Mouse (Mus musculus): ENCODE data around the gene Eps8.

Gene Eps8

DNA sequence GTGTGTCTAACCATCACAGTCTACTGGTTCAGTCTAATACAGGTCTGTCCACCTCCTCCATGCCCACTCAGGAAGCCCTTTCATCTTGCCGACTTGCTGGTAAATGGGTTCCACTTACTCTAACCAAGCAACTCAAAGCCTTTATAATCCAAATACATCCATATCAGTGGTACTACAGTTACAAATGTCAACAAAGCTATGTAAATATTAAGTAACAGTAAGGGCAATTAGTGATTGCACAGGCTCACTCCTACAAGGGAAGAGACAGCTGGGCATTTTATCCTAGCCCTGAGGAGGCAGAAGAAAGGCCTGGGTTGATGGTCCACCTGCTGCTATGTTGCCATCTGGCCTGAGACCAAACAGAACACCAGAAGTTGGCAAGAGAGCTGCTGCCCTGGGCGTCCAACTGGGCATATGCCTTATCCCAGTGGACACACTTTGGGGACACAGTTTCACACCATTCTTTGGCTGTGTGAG is 42.6 kb downstream of the Eps8 start:
- DNase-seq (ENCODE audit: low spot score): peak; percentile 35

GRCm38 (mm10) chr6:137608160-137608930 is 46.3 kb downstream of the Eps8 start:
- DNase-seq (ENCODE audit: low spot score): no peak

DNA sequence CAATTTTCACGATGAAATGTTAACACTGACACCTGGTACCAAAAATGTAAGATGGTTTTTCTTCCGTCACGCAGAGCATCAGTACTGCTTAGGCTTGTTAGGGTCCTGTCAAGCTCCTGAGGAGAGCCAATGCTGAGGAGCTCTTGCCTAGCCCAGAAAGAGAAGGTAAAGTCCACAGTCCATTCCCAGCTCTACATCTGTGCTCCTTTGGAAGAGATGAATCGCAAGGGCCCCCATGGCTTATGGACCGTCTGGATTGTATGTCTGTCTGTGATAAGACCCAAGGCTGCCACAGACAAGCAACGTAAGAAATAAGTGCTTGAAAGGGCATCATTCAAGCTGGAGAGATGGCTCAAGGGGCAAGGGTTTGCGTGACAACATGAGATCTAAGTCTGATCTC is 48.1 kb downstream of the Eps8 start:
- no peak for DNase-seq (ENCODE audit: low spot score)

GRCm38 (mm10) chr6:137604417-137605248 is 50.0 kb downstream of the Eps8 start:
- no peak for DNase-seq (ENCODE audit: low spot score)

- no peak for DNase-seq (ENCODE audit: low spot score)
Measured at GRCm38 (mm10) chr6:137598306-137598705, 56.4 kb downstream of the Eps8 start.

- DNase-seq (ENCODE audit: low spot score): no peak
Measured at GRCm38 (mm10) chr6:137597442-137598058, 57.1 kb downstream of the Eps8 start.

GRCm38 (mm10) chr6:137592582-137592981 is 62.1 kb downstream of the Eps8 start:
- no peak for DNase-seq (ENCODE audit: low spot score)

DNA sequence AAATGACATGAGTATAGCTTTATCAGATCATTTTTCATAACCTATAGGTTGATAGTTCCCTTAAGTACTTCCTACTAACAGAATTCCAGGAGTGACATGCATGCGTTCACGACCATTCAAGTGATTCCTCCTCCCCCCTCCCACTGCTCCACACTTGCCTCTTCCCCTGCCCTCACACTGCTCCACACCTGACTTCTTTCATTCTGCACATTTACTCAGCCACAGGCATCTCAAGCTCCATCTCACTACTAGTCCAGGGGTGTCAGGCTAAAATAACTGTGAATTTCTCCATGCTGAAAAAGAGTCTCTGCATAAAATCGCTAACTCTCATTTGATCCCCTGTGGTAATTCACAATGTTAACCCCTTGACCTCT is 65.4 kb downstream of the Eps8 start:
- no peak for DNase-seq (ENCODE audit: low spot score)

GRCm38 (mm10) chr6:137588481-137589244 is 66.0 kb downstream of the Eps8 start:
- no peak for DNase-seq (ENCODE audit: low spot score)

DNA sequence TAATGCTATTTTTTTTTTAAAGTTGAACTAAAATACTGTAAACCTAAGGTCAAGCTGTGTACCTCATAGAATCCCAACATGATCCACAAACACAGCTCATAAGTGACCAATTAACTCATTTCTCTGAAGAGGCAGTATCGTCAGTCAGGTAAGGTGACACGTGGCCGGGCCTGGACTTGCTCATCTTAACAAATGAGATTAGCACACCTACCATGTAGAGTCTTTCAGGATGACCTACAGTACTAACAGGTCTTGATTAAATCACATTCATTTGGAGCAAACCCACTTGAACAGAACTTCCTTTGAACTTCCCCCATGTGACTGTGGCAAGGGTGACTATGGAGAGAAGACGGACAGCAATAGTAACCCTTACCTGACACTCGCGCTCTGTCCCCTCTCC is 66.8 kb downstream of the Eps8 start:
- DNase-seq (ENCODE audit: low spot score): no peak

- DNase-seq (ENCODE audit: low spot score): peak; percentile 50
Measured at GRCm38 (mm10) chr6:137585229-137585628, 69.4 kb downstream of the Eps8 start.

DNA sequence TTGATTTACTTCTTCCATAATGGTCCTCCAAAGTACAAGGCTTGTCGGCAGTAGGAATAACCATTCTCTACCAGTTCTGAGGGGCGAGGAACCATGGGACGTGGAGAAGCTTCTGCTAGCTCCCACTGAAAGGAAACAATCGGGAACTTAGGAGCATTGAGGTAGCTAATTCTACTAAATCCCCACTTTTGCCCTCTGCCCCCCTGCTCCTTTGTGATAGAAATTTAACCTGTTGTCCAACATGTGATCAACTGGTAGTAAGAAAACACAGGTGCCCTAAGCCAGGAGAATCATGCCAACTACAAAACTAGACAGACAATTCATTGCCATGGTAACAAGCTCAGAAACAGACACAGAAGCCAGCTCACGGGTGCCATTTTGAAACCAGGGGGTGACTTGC is 71.6 kb downstream of the Eps8 start:
- DNase-seq (ENCODE audit: low spot score): no peak

GRCm38 (mm10) chr6:137582207-137582889 is 72.3 kb downstream of the Eps8 start:
- DNase-seq (ENCODE audit: low spot score): peak; percentile 43

DNA sequence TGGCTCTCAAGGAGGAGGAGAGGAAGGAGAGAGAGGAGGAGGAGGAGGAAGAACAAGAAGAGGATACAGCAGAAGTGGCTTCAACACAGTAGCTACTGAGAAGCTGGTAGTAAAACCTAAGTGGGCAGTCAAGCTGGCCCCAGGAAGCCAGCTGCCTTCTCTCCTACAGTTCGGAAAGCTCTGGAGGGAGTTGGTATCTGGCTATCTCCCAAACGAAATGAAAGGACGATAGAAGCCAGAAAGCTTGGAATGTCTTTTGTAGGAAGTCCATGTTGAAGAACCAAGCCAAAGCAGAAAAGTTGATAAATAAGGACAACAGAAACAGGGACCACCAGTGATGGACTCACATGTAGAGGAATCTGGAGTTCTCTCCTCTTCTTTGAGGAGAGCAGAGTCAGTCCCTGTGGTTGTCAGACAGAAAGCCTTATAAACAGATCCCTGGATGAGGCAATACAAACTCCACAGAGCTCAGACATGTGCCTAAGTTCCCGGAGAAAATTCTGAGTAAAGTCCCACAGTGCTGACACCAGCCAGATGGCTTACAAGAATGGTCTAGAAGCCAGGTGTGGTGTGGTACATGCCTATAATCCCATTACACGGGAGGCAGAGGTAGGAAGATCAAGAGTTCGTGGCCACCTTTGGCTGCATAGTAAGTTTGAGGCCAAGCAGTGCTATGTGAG is 73.2 kb downstream of the Eps8 start:
- peak; percentile 43 for DNase-seq (ENCODE audit: low spot score)

DNA sequence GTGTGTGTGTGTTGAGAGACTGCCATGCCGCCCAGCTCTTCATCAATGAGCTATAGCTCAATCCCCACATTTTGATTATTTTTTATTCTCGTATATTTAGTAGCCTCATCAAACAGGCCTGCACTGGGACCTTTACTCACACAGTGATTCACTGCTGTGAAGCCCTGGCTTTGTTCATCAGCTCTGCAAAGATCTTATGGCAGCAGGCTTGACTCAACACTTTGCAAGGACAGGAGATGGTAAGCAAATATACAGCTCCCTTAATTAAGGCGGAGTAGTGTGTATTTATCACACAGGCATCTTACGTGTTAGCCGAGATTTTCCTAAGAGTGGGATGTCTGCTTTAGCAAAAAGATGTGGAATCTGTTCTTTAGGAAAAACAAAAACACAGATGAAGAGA is 74.2 kb downstream of the Eps8 start:
- no peak for DNase-seq (ENCODE audit: low spot score)

GRCm38 (mm10) chr6:137576670-137577371 is 77.9 kb downstream of the Eps8 start:
- no peak for DNase-seq (ENCODE audit: low spot score)

- DNase-seq (ENCODE audit: low spot score): no peak
Measured at GRCm38 (mm10) chr6:137576091-137576490, 78.6 kb downstream of the Eps8 start.

DNA sequence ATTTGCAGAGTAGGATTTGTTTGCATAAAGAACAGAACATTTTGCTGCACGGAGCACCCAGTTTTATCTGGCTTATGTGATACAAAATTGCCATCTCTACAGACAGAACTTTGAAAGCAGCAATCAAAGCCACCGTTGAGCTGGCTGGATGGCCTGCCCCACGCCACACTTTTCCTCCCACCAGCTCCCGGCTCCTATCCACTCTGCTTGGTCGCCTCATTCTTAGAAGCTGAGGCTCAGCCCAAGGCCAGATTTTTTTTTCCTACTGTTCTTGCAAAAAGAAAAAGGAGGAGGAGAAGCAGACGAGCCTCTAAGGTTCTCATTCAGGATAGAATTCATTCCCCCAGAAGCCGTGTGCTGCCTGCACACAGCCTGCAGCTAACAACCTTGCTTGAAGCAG is 80.8 kb downstream of the Eps8 start:
- no peak for DNase-seq (ENCODE audit: low spot score)

- DNase-seq (ENCODE audit: low spot score): no peak
Measured at GRCm38 (mm10) chr6:137570718-137571131, 84.0 kb downstream of the Eps8 start.

DNA sequence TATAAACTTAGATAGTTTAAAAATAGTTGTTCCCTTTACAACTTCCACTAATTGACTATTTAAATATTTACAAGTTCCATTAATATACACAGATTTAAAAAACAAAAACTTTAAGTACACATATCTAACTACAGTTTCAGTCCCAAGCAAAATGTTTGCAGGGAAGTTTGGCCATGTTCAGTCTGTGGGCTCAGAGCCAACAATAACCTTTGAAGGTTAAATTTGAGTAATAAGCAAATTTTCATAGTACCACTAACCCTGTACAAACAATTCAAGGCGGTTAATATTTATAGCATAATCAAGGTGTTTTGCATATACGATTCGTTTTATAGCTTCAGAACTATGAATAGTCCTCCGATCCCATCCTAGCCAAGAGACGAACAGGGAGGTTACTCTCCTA is 84.7 kb downstream of the Eps8 start:
- no peak for DNase-seq (ENCODE audit: low spot score)

All from adipocyte (in vitro differentiated cells).